Mouse (Mus musculus) hematopoietic multipotent progenitor cell, adult 10-12 weeks (in vitro differentiated cells): ENCODE measurements around the gene Ifitm6. TPM values are rescaled to one million over a fixed set of nuclear protein-coding genes. Genes with fewer than 3 reads are reported as not detected.

Source experiments
- polyA plus RNA-seq: library from polyadenylated mRNA; stranded (reverse); fragments of >175 nt; gene quantifications from 2 replicates; pipeline ENCODE4 v1.2.3, GENCODE M21; 2012; ENCODE audit warnings: low replicate concordance

Gene Ifitm6
- 4.0 and 4.9 TPM in 2 replicates for polyA plus RNA-seq

GRCm38 (mm10) chr7:141017824-141018223 lies at the start of gene Ifitm6:
Ifitm6 (minus strand) TSS chr7:141017924.

GRCm38 (mm10) chr7:141060426-141061242 lies 42.9 kb upstream of the Ifitm6 start, which contains the start of gene B4galnt4:
B4galnt4 (plus strand) TSS chr7:141061104.

GRCm38 (mm10) chr7:141028831-141029230 lies 11.1 kb upstream of the Ifitm6 start, which contains the start of gene Gm17387:
Gm17387 (plus strand) TSS chr7:141029131.

GRCm38 (mm10) chr7:141010593-141010992 lies 7.1 kb downstream of the Ifitm6 start, which contains the start of gene Ifitm3:
Ifitm3 (minus strand) TSS chr7:141010770.

GRCm38 (mm10) chr7:140966921-140967320 lies 50.8 kb downstream of the Ifitm6 start, which contains the start of gene Ifitm1:
Ifitm1 (plus strand) TSS chr7:140967221.

Other genes starting within 250 kb of the Ifitm6 start
- gene Syce1, start 230.1 kb downstream of the Ifitm6 start, polyA plus RNA-seq, result 0.18 TPM in 1 of 2 replicates, not detected in the other
- gene Zfp941, start 195.7 kb downstream of the Ifitm6 start, polyA plus RNA-seq, result not detected in 2 replicates
- not detected in 2 replicates for gene Urah, start 182.9 kb downstream of the Ifitm6 start, polyA plus RNA-seq
- gene Scgb1c1, start 172.4 kb downstream of the Ifitm6 start, polyA plus RNA-seq, result not detected in 2 replicates
- not detected in 2 replicates for gene Odf3, start 170.1 kb downstream of the Ifitm6 start, polyA plus RNA-seq
- not detected in 2 replicates for gene Gm45785, start 161.6 kb downstream of the Ifitm6 start, polyA plus RNA-seq
- 84.4 and 159 TPM in 2 replicates for gene Ric8a, start 161.0 kb downstream of the Ifitm6 start, polyA plus RNA-seq
- 5.3 and 13.3 TPM in 2 replicates for gene Bet1l, start 160.3 kb downstream of the Ifitm6 start, polyA plus RNA-seq
- 14.0 and 45.3 TPM in 2 replicates for gene Psmd13, start 136.0 kb downstream of the Ifitm6 start, polyA plus RNA-seq
- gene Sirt3, start 135.6 kb downstream of the Ifitm6 start, polyA plus RNA-seq, result 25.2 and 43.6 TPM in 2 replicates
- gene Cox8b, start 117.5 kb downstream of the Ifitm6 start, polyA plus RNA-seq, result not detected in 2 replicates
- gene Nlrp6, start 97.0 kb downstream of the Ifitm6 start, polyA plus RNA-seq, result 0.27 TPM in 1 of 2 replicates, not detected in the other
- 14.9 and 15.1 TPM in 2 replicates for gene Pgghg, start 76.5 kb downstream of the Ifitm6 start, polyA plus RNA-seq
- not detected in 2 replicates for gene Ifitm5, start 67.6 kb downstream of the Ifitm6 start, polyA plus RNA-seq
- not detected in 2 replicates for gene Gm45717, start 62.0 kb downstream of the Ifitm6 start, polyA plus RNA-seq
- gene Ifitm2, start 61.9 kb downstream of the Ifitm6 start, polyA plus RNA-seq, result 17.6 and 125 TPM in 2 replicates
- gene Ifitm1, start 50.7 kb downstream of the Ifitm6 start, polyA plus RNA-seq, result 8.5 TPM in 2 replicates
- gene Ifitm3, start 7.2 kb downstream of the Ifitm6 start, polyA plus RNA-seq, result 25.7 and 51.0 TPM in 2 replicates
- not detected in 2 replicates for gene Gm17387, start 11.2 kb upstream of the Ifitm6 start, polyA plus RNA-seq
- 3.7 and 11.5 TPM in 2 replicates for gene B4galnt4, start 43.2 kb upstream of the Ifitm6 start, polyA plus RNA-seq
- 30.0 and 50.9 TPM in 2 replicates for gene Pkp3, start 60.3 kb upstream of the Ifitm6 start, polyA plus RNA-seq
- 44.4 and 49.0 TPM in 2 replicates for gene Sigirr, start 82.6 kb upstream of the Ifitm6 start, polyA plus RNA-seq
- not detected in 2 replicates for gene Ano9, start 99.9 kb upstream of the Ifitm6 start, polyA plus RNA-seq
- 25.5 and 46.6 TPM in 2 replicates for gene Ptdss2, start 104.5 kb upstream of the Ifitm6 start, polyA plus RNA-seq
- gene Rnh1, start 154.9 kb upstream of the Ifitm6 start, polyA plus RNA-seq, result 9.0 and 40.5 TPM in 2 replicates
- 32.3 and 36.1 TPM in 2 replicates for gene Hras, start 176.1 kb upstream of the Ifitm6 start, polyA plus RNA-seq
- gene Lrrc56, start 176.2 kb upstream of the Ifitm6 start, polyA plus RNA-seq, result 13.6 and 20.7 TPM in 2 replicates
- gene Lmntd2, start 196.2 kb upstream of the Ifitm6 start, polyA plus RNA-seq, result 4.7 and 9.3 TPM in 2 replicates
- 18.6 and 26.2 TPM in 2 replicates for gene Rassf7, start 197.9 kb upstream of the Ifitm6 start, polyA plus RNA-seq
- 119 and 133 TPM in 2 replicates for gene Phrf1, start 210.9 kb upstream of the Ifitm6 start, polyA plus RNA-seq
- gene Irf7, start 248.6 kb upstream of the Ifitm6 start, polyA plus RNA-seq, result 136 and 455 TPM in 2 replicates